Mouse (Mus musculus) right cerebral cortex, postnatal 25 days (tissue): ENCODE results near the gene Trp53i13.

Experiments
- DNase-seq: peaks from one replicate; pipeline ENCODE4 v3.0.0; 2022

Trp53i13 gene

GRCm38 (mm10) chr11:77507426-77507825, 8.4 kb downstream of the Trp53i13 start:
- DNase-seq, result no peak

- no peak for DNase-seq
Measured at GRCm38 (mm10) chr11:77506941-77507340, 8.8 kb downstream of the Trp53i13 start.

DNA sequence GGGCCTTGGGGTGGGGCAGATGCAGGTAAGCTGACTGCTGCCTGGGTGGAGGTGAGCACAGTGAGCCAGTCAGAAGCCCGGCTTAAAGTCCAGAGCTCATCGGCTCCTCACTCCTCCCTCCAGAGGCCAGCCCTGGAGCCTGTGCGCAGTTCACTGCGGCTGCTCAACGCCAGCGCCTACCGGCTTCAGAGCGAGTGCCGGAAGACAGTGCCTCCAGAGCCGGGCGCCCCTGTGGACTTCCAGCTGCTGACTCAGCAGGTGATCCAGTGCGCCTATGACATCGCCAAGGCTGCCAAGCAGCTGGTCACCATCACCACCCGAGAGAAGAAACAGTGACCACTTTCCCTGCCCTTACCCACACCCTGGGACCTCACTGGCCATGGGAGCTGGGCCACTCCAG, 9.5 kb downstream of the Trp53i13 start:
- no peak for DNase-seq

GRCm38 (mm10) chr11:77505291-77505980, 10.3 kb downstream of the Trp53i13 start:
- no peak for DNase-seq

DNA sequence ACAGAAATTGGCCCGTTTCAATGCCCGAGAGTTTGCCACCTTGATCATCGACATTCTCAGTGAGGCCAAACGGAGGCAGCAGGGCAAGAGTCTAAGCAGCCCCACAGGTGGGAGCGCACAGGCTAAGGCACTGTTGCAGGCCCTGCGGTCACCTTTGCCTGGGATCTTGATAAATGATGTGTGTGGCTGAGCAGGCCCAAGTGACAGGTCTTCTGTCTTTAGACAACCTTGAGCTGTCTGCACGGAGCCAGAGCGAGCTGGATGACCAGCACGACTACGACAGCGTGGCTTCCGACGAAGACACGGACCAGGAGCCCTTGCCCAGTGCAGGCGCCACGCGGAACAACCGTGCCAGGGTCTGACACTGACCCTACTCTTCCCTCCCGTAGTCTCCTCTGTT, 11.4 kb downstream of the Trp53i13 start:
- DNase-seq, result no peak

DNA sequence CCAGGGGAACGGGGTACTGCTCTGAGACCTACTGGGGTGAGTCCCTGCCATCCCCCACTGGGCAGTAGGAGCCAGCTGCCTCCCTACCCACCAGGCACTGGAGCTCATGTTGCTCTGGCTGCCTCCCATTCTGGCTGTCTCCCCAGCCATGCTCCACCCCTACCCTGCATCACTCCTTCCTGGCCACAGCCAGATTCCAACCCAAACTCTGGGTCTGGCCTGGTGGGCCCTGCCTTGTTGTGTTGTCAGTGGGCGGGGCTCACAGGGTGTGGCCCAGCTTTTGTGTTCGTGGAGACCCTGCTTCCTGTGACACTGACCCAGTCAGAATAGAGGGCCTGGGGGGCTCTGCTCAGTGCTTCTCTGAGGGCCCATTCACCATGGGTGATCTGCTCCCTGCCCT, 12.3 kb downstream of the Trp53i13 start:
- no peak for DNase-seq

DNA sequence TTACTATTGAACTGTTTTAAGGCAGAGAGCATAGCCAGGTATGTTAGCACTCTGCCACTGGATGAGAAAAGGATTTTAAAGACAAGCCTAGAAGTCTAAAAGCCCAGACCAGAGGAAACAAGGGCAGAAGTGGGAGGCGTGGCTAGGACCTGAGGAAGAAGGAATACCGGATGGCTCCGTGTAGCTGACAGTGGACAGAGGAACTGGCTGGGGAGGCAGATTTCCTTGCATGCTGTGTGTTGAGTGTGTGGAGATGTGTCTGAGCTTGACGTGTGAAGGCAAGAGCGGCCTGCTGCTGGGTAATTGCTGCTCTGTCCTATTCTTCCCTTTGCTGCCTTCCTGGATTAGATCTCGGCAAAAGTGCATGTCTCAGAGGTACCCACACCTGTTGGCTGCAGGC, 13.3 kb downstream of the Trp53i13 start:
- DNase-seq, result no peak

GRCm38 (mm10) chr11:77501971-77502370, 13.8 kb downstream of the Trp53i13 start:
- DNase-seq, result no peak

- peak; percentile 62 for DNase-seq
Measured at GRCm38 (mm10) chr11:77501392-77501791, 14.4 kb downstream of the Trp53i13 start.

GRCm38 (mm10) chr11:77500361-77501325, 15.1 kb downstream of the Trp53i13 start:
- DNase-seq, result peak; percentile 75

- DNase-seq, result no peak
Measured at GRCm38 (mm10) chr11:77499354-77499753, 16.4 kb downstream of the Trp53i13 start.

GRCm38 (mm10) chr11:77498261-77499139, 17.3 kb downstream of the Trp53i13 start:
- no peak for DNase-seq

GRCm38 (mm10) chr11:77497851-77498250, 17.9 kb downstream of the Trp53i13 start:
- DNase-seq, result no peak

DNA sequence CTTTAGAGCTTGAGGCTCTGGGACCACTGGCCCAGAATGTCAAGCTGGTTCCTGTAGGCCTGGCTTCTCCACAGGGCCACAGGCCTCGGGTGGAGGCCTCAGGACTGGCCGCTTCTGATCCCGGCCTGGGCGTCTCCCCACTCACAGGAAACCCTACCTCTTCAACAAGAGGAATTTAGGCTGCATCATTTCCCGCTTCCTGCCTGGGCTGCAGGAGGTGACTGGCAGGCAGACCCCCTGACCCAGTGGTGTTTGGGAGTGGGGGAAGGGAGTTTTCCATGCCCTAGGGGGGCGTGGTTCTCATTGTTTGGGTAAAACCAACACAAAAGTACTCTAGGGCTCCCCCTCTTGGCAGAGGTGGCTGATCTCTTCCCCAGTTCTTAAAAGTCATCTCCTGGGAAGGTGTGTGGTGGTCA, 18.4 kb downstream of the Trp53i13 start:
- DNase-seq, result no peak

DNA sequence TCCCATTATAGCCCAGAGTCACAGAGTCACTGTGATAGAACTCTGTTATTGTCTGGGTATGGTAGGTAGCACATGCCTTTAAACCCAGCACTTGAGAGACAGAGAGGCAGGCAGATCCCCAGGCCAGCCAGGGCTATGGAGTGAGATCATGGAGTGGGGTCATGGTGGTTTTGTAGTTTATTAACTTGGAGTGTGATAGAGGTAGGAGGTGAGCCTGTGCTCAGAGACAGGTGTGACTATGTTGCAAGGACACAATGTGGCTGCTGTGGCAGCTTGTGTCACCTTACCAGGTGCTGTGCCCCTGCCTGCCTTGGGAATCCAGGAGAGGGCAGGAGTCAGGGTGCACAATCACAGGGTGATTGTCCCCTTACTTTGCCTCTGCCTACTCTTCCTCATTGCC, 20.3 kb downstream of the Trp53i13 start:
- no peak for DNase-seq

DNA sequence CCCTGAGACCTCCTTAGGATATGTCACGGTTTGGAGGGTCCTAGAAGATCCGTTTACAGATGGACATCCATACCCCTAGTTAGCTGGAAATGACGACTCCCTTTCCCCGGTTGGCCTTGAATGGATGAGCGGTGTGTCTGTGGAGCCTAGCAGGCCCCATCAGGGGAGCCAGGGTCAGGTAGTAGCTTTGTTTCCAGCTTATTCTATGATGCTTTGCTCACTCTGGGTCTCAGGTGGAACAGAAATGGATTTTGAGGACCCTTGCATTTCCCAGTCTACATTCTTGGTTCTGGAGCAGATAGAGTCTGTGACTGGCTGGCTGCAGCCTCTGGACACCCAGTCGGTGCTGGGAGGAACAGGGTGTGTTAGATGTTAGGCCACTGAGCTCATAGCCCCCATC, 21.0 kb downstream of the Trp53i13 start:
- no peak for DNase-seq

DNA sequence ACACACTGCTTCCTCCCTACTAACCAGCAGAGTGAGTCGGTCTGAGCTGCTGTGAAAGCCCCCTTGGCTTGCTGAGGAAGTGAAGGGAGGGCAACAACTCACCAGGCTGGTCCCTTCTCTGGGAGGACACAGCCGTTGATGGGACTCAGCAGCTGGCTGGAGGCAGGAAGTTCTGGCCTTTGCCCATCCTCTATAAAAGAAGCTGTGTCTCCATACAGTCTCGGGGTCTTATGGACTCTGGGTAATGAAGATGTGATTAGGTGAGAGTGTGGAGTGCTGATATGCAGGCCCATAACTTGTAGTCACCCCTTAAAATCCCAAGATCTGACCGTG, 21.5 kb downstream of the Trp53i13 start:
- no peak for DNase-seq

DNA sequence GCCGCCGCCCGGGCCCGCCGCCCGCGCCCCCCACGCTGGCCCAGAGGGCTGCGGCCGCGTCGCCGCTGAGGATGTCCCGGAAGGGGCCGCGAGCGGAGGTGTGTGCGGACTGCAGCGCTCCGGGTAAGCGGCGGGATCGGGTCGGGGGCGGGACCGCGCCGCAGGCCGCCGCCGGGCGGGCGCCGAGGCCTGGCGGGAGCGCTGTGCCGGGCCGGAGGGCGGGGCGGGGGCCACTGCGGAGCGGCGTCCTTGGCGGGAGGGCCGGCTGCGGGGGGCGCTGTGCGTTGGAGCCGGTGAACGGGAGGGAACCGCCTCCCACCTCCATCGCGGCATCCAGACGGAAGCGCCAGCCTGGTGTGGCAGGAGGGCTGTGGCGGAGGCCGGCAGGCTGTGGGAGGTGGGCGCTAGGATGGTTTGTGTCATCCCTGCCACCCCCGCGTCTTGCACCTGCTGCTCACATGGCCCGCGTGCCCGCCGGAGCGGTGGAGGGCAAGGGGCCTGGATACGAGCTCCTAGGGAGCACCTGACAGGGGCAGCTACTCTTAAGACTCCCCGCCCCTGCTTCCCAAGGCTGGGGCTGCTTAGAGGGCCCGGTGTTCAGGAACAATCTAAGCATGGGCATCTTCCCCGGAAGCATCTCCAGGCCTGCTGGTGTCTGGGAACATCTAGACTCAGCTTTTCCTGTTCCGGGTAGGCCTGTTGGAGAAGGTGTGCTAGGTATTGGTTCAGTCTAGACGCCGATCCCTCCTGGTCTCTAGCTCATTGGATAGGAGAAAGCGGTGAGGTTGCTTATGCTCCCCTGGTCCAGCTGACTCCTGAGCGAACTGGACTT, 22.1 kb downstream of the Trp53i13 start, which contains the start of gene Git1:
Gene Git1 (plus strand): TSS at position 51 of the 832 bp plus-strand sequence.
- peak; percentile 79 for DNase-seq

DNA sequence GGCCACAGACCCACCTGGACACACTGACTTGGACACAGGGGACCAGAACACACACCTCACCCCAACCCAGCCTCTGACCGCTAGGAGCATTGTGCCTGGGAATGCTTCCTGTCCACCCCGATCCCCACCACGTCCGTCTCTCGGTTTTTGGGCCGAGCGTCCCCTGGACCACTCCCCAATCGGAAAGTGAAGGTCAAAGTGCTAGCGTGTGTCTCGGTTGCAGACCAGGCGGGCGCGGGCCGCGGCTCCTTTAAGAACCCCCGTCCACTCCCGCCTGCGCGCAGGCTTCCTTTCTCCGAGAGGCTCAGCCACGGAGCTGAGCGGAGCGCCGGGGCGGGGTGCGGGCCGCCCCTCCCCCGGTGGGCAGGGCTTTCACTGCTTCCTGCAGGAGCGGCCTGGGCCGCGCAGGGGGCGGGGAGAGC, 22.9 kb downstream of the Trp53i13 start:
- DNase-seq, result peak; percentile 93

DNA sequence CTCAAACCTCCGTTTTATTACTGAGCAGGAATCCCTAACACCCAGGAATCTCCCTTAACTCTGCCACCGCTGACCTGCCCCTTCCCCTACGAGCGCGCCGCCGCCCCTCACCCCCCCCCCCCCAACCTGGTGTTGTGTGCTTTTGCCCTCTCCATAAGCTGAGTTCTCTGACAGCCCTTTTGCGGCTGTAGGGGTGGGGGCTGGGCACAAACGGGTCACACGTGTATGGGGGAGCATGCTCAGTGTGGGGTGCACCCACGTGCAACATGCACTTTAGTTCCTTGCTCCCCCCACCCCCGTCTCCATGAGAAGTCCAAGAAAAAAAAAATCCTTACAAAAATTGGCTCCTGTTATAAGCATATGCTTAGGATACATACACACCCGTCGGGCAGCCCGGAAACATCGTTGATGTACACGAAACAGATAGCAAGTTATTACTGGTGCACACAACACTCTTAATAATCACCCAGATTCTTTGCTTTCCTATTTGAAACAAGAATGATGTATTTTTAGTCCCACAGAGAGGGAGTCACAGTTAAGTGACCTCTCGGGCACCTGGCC, 23.4 kb downstream of the Trp53i13 start:
- peak; percentile 49 for DNase-seq

DNA sequence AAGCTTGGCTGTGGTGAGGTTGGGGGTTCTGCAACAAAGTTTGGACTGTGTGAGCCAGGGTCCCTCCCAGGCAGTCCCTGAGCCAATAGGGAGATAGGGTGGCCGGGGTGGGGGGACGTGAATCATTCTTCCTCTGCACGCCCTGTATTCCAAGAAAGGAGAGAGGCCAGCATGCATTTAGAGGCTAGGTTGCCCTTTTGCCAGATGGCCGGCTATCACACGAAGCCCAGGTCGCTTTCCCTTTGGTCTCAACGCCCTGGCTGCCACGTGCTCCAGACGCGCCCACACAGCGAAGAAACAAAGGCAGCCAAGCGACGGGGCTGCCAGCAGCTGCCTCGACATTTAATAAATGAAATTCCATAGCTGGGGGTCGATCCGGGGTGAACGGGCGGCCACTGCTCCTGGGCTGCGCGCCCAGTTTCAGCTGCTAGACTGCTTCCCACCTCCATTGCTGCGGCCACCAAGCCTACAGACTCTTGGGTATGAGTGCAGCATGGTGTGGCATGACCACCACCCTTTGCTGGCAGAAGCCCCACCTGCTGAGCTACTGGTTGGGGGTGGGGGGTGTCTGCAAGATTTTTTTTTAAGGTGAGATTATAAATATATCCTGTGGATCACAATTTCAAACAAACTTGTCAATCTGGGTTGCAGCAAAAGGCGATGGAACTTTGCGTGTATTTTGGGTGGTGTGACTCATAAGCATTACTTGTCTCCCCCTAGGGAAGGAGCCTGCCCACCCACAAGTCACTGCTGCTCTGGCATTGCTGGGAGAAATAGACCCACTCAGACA, 24.1 kb downstream of the Trp53i13 start:
- peak; percentile 60 for DNase-seq
